ENCODE assay signal across 7 mouse cellular contexts in the genomic region with DNA sequence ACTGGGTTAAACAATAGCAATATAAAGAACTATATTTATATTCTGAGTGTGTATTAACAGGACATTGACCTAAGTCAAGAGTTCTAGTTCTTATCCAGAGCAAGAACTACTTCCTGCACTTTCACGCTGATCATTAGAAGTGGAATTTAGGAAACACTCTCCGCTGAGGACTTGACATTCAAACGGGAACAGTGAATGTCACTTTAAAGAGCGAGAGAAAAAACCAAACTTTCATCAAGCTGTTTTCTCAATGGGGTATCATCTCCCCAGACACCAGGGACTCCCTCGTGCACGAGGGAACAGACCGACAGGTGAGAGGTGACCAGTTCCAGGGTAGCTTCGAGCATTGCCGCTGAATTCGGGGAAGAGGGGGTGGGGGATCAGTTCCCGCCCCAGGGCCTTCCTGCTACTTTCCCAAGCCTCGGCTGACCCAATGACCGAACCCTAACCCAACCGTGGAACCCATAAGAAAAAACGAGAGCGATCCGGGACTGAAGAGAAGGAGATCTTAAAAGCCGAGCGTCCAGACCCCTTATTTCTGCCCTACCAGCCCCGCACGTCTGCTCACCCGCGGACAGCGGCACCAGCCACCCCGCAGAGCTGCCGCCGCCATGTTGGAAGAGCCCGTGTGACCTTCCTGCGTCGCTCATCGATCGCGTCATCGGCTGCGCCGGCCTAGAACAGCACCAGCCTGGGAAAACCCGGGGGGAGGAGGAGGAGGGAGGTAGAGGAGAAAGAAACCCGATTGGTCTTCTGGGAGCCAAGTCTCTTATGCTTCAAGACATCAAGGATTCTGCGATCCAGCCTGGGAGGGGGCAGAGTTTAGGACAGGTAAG. TPM values are rescaled to one million over a fixed set of nuclear protein-coding genes. Genes with fewer than 3 reads are reported as not detected.
DNase-seq lines count a peak whose midpoint lies in the region; ATAC-seq and TF ChIP-seq lines count a peak whose summit lies in the region.

A gene (minus strand): TSS at position 639 of the 836 bp plus-strand sequence.

- H3K4me2 ChIP-seq in intestine, postnatal 0 days (replicated peaks; ENCODE audit: low read depth): peak within 1 kb of the TSS; percentile 87
- peak within 1 kb of the TSS; percentile 66 for H3K4me2 ChIP-seq in midbrain, embryonic 12.5 days (replicated peaks)

- peak within 1 kb of the TSS; percentile 89 for H3K9ac ChIP-seq in intestine, postnatal 0 days (ENCODE audit: low read depth, low read length)
- peak within 1 kb of the TSS; percentile 76 for H3K9ac ChIP-seq in midbrain, embryonic 12.5 days (replicated peaks)

- peak; percentile 96 for DNase-seq in adrenal gland, postnatal 10 days
- DNase-seq in embryonic facial prominence, embryonic 10.5 days (ENCODE audit: low spot score): peak; percentile 96
- peak; percentile 58 for DNase-seq in gonadal fat pad, adult 2 months (ENCODE audit: low read depth)
- DNase-seq in left cerebral cortex, postnatal 4 days: peak; percentile 98

- peaks cover 36% of the 10 kb centered on the region for H3K36me3 ChIP-seq in embryonic facial prominence, embryonic 10.5 days (replicated peaks)
- peaks cover 25% of the 10 kb centered on the region for H3K36me3 ChIP-seq in intestine, postnatal 0 days (ENCODE audit: control insufficient read depth, insufficient read depth)
- H3K36me3 ChIP-seq in midbrain, embryonic 12.5 days: peaks cover 26% of the 10 kb centered on the region; the same call in 1 of the 2 replicates
- peaks cover 17% of the 10 kb centered on the region for H3K36me3 ChIP-seq in small intestine, adult 2 months (ENCODE audit: control insufficient read depth, insufficient read depth, low read length)

- no peaks in the 10 kb centered on the region for H3K27me3 ChIP-seq in embryonic facial prominence, embryonic 10.5 days (replicated peaks; ENCODE audit: low read depth, poor library complexity, severe bottlenecking)
- no peaks in the 10 kb centered on the region for H3K27me3 ChIP-seq in intestine, postnatal 0 days (replicated peaks; ENCODE audit: control insufficient read depth, insufficient read depth, low read length)
- H3K27me3 ChIP-seq in midbrain, embryonic 12.5 days: no peaks in the 10 kb centered on the region
- H3K27me3 ChIP-seq in small intestine, adult 2 months (ENCODE audit: control insufficient read depth, insufficient read depth, low read length): no peaks in the 10 kb centered on the region

- intact Hi-C loops in left cerebral cortex, postnatal 4 days (cut with DNase I): no loop called here

- no peak for TF ChIP-seq CTCF in intestine, postnatal 0 days (IDR thresholded peaks at IDR 0.05; ENCODE audit: low read depth)
- 0 out of 2 replicates have a peak, but pooled peaks have one; percentile 21 for TF ChIP-seq CTCF in small intestine, adult 2 months (IDR thresholded peaks at IDR 0.05; ENCODE audit: extremely low read depth, insufficient read length, insufficient replicate concordance, low read depth, low read length)

- peak within 1 kb of the TSS; percentile 89 for H3K27ac ChIP-seq in embryonic facial prominence, embryonic 10.5 days (replicated peaks)
- H3K27ac ChIP-seq in intestine, postnatal 0 days (ENCODE audit: low read depth, low read length): peak within 1 kb of the TSS; percentile 70
- H3K27ac ChIP-seq in midbrain, embryonic 12.5 days (replicated peaks): peak within 1 kb of the TSS; percentile 78
- H3K27ac ChIP-seq in small intestine, adult 2 months (ENCODE audit: insufficient read depth, low read depth, low read length): peak within 1 kb of the TSS; percentile 43

- H3K4me1 ChIP-seq in embryonic facial prominence, embryonic 10.5 days: peaks cover 8% of the 10 kb centered on the region
- H3K4me1 ChIP-seq in intestine, postnatal 0 days (replicated peaks; ENCODE audit: control insufficient read depth, insufficient read depth, low read length): no peaks in the 10 kb centered on the region; the same call in 1 of the 2 replicates
- peaks cover 10% of the 10 kb centered on the region for H3K4me1 ChIP-seq in midbrain, embryonic 12.5 days
- H3K4me1 ChIP-seq in small intestine, adult 2 months (ENCODE audit: control insufficient read depth, insufficient read depth, insufficient read length, low read length): no peaks in the 10 kb centered on the region

- peak; percentile 72 for TF ChIP-seq POLR2A in small intestine, adult 2 months (IDR thresholded peaks at IDR 0.05; ENCODE audit: low read depth, low read length)

- peak within 1 kb of the TSS; percentile 88 for H3K4me3 ChIP-seq in embryonic facial prominence, embryonic 10.5 days
- peak within 1 kb of the TSS; percentile 89 for H3K4me3 ChIP-seq in intestine, postnatal 0 days (ENCODE audit: low read depth, low read length)
- H3K4me3 ChIP-seq in midbrain, embryonic 12.5 days: peak within 1 kb of the TSS; percentile 77
- H3K4me3 ChIP-seq in small intestine, adult 2 months (ENCODE audit: low read depth, low read length): peak within 1 kb of the TSS; percentile 98

- ATAC-seq in intestine, postnatal 0 days: peak; percentile 98
- peak; percentile 98 for ATAC-seq in midbrain, embryonic 12.5 days (ENCODE audit: low FRiP score, low read depth)

- under 1% methylated on average over 39 of the region's 39 CpGs for WGBS in embryonic facial prominence, embryonic 10.5 days
- WGBS in intestine, postnatal 0 days: under 1% methylated on average over 39 of the region's 39 CpGs
- WGBS in midbrain, embryonic 12.5 days: under 1% methylated on average over 39 of the region's 39 CpGs
- WGBS in small intestine, adult 2 months: under 1% methylated on average over 39 of the region's 39 CpGs

- H3K9me3 ChIP-seq in embryonic facial prominence, embryonic 10.5 days: no peaks in the 10 kb centered on the region
- no peaks in the 10 kb centered on the region for H3K9me3 ChIP-seq in intestine, postnatal 0 days (ENCODE audit: control insufficient read depth)
- H3K9me3 ChIP-seq in midbrain, embryonic 12.5 days: no peaks in the 10 kb centered on the region

RNA-seq across cellular contexts. Expression of the gene that starts here (rescaled TPM):
- total RNA-seq in adrenal gland, postnatal 10 days (2021): 100 to 1,000 TPM; 150 to 180 TPM
- polyA plus RNA-seq in embryonic facial prominence, embryonic 10.5 days (2016; fragmentation: Nextera tagmentation; extraction: Ambion mirVana): 64.7 and 73.3 TPM in 2 replicates
- polyA plus RNA-seq in gonadal fat pad, adult 2 months (2012; rRNA removed): 51.3 and 74.6 TPM in 2 replicates
- polyA plus RNA-seq in intestine, postnatal 0 days (2015; fragmentation: Nextera tagmentation; extraction: Ambion mirVana): 33.7 and 35.5 TPM in 2 replicates
- total RNA-seq in left cerebral cortex, postnatal 4 days (2021): 10 to 100 TPM; 60.4 to 67.1 TPM
- polyA plus RNA-seq in midbrain, embryonic 12.5 days (2016; fragmentation: Nextera tagmentation; extraction: Ambion mirVana): 54.9 and 57.8 TPM in 2 replicates
- 51.6 and 65.2 TPM in 2 replicates for polyA plus RNA-seq in small intestine, adult 2 months (2012; rRNA removed)

Comparison
In these comparisons a context has a peak if more than half of its experiments do, and no peak if none do; other contexts are left out.
1. Peak in every context shown above with its lines: DNase-seq, ATAC-seq, H3K4me3 ChIP-seq and H3K27ac ChIP-seq.